Mouse (Mus musculus): ENCODE results near the gene Smurf1. TPM values are rescaled to one million over a fixed set of nuclear protein-coding genes. Genes with fewer than 3 reads are reported as not detected.
A peak's percentile ranks its signal among the peaks of the same experiment; 100 is the strongest.

Smurf1 gene
- polyA plus RNA-seq, 1 experiment from 2014 or later, result 12.1 TPM

DNA sequence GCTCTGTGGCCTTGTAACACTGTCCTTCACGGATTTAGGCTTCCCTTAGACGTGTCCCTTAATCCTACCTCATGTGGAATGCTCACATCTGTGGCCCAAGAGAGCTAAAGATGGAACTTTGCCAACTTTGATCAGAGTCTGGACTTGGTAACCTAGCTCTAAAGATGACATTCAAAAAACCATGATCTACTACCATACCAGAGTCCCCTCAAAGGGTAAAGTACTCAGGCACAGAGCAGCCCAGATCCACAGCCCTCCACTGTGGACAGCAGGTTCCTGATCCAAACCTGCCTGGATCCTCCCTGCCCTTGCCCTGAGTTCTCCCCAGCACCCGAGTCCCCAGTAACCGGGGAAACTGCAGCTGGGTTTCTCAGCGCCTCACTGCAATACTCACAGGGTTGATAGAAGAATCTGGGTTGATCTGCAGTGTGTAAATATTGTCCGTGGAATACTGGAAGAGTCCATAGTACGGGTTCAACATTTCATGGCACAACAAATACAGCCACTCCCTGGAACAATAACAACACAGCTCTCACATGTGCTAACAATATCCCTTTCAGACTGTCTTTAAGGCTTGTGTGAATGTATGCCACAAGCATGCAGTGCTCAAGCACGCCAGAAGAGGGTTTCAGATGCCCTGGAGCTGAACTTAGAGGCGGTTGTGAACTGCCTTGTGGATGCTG lies 79.5 kb downstream of the Smurf1 start:
- Histone ChIP-seq H3K36me3 (peaks cover 100% of the 10 kb centered on the region), H3K4me2 (no peak overlapping the region), H3K27ac (replicated peaks) (no peak overlapping the region), H3K4me3 (no peak overlapping the region), H3K9ac (no peak overlapping the region), H3K4me1 (peaks cover 15% of the 10 kb centered on the region), H3K9me3 (no peaks in the 10 kb centered on the region), H3K27me3 (replicated peaks) (no peaks in the 10 kb centered on the region)
- ATAC-seq (ENCODE audit: extremely low read depth, insufficient number of reproducible peaks, low FRiP score, low TSS enrichment), result no peak
- 81% methylated on average over 9 of the region's 9 CpGs for WGBS

DNA sequence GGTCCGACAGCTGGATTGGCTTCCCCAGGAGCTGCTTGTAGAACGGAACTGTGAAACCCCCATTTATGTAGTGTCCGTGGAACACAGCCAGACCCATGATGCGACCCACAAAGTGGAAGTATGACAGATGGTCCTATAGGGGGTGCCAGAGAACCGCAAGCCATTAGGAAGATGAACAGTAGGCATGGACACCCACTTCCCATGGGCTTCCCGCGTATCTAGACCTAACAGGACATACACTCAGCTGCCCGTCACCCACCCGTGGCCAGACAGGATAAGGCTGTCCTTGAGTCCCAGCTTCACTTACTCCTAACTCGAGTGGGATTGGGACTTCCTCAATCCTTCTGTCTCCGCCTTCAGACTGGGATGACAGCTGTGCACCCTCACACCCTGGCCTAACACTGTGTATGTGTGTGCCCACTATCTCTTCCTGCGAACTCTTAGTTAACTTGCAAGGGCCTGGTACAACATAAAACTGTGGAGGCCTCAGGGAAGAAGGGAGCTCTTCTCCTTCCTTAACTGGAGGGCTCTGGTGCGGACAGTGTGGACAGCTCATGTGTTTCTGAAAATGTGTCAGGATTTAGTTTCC lies 80.9 kb downstream of the Smurf1 start:
- Histone ChIP-seq H3K27me3 (replicated peaks) (no peaks in the 10 kb centered on the region), H3K4me1 (peaks cover 15% of the 10 kb centered on the region), H3K4me3 (no peak overlapping the region), H3K9me3 (no peaks in the 10 kb centered on the region), H3K9ac (no peak overlapping the region), H3K36me3 (peaks cover 100% of the 10 kb centered on the region), H3K27ac (replicated peaks) (no peak overlapping the region), H3K4me2 (no peak overlapping the region)
- no peak for ATAC-seq (ENCODE audit: extremely low read depth, insufficient number of reproducible peaks, low FRiP score, low TSS enrichment)
- 71% methylated on average over 13 of the region's 13 CpGs for whole genome bisulfite sequencing

DNA sequence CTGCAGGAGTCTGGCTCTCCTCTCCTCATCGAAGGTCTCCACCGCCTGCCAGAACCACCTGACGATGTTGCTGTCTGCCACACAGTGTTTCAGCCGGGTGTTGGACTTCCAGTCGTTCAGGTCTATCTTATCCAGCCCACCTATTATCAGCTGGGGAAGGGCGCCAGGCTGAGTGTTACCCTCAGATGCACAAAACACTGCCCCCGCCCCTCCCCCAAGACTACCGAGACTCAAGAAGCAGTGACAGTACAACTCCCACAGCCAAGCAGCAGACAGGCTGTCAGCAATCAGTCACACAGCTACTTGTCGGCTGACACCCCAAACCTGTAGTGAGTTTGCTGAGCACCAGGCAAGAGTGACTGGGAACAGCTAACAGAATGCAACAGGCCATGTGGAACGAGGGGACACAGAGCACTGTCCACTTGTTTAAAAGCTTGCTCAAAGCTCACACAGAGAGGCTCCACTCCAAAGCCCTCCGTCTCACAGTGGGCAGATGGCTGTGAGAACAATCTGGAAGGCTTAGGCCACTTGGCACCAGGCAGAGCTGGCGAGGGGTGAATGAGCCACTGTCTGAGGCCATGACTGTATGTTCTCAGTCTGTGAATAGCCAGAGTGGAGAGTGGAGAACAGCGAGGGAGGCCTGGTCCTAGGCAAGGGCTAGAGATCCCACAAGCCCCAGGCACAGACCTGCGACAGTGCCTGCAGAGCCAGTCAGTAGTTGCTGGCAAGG lies 83.8 kb downstream of the Smurf1 start:
- Histone ChIP-seq H3K27me3 (replicated peaks) (no peaks in the 10 kb centered on the region), H3K9me3 (no peaks in the 10 kb centered on the region), H3K27ac (replicated peaks) (peak overlapping the region; percentile 54; the same call in 1 of the 2 replicates), H3K4me3 (no peak overlapping the region), H3K4me2 (no peak overlapping the region), H3K4me1 (peaks cover 15% of the 10 kb centered on the region), H3K9ac (peak overlapping the region; percentile 42; the same call in 1 of the 2 replicates), H3K36me3 (peaks cover 100% of the 10 kb centered on the region)
- WGBS, result 43% methylated on average over 14 of the region's 14 CpGs
- no peak for ATAC-seq (ENCODE audit: extremely low read depth, insufficient number of reproducible peaks, low FRiP score, low TSS enrichment)

DNA sequence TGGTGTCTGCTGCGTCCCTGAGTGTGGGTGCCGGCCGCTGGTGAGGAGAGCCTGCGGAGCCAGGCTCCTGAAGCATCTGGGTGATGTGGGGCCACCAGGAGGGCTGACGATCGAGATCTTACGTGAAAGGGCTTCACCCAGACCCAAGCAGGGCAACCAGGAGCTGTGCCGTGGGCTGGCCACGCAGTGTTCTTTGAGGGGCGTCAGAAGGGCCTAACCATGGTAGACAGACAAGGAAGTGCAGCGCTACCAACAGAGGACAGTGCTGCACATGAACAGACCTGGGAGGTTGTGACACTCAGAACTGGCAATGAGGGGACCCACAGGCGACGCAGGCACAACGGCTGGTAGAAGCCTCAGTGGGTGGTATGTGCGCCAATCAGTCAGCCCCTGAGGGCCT lies 88.6 kb downstream of the Smurf1 start:
- peaks cover 14% of the 10 kb centered on the region for H3K4me1 ChIP-seq
- H3K9me3 ChIP-seq, result no peaks in the 10 kb centered on the region
- WGBS, result 84% methylated on average over 15 of the region's 15 CpGs
- peaks cover 56% of the 10 kb centered on the region for H3K36me3 ChIP-seq
- no peak for ATAC-seq (ENCODE audit: extremely low read depth, insufficient number of reproducible peaks, low FRiP score, low TSS enrichment)
- H3K27ac ChIP-seq (replicated peaks), result no peak overlapping the region
- H3K4me2 ChIP-seq, result no peak overlapping the region
- no peaks in the 10 kb centered on the region for H3K27me3 ChIP-seq (replicated peaks)
- no peak overlapping the region for H3K4me3 ChIP-seq
- H3K9ac ChIP-seq, result no peak overlapping the region

DNA sequence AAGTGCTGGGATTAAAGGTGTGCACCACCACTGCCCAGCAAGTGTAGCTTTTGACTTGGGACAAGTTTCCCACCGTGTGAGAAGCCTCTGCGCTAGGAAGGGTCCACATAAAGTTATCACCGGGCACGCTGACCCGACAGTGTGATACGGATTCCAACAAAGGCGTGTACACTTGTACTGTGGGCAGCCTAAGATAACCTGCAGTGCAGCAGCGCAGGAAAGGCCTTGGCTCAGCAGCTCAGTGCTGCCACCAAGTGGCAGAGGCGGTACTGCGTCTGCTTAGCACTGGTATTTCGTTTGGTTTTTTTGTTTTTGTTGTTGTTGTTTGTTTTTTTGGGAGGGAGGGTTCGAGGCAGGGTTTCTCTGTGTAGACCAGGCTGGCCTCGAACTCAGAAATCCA lies 89.8 kb downstream of the Smurf1 start:
- no peaks in the 10 kb centered on the region for H3K27me3 ChIP-seq (replicated peaks)
- no peak overlapping the region for H3K9ac ChIP-seq
- peaks cover 45% of the 10 kb centered on the region for H3K36me3 ChIP-seq
- no peak overlapping the region for H3K27ac ChIP-seq (replicated peaks)
- H3K4me3 ChIP-seq, result no peak overlapping the region
- no peak for ATAC-seq (ENCODE audit: extremely low read depth, insufficient number of reproducible peaks, low FRiP score, low TSS enrichment)
- H3K4me2 ChIP-seq, result no peak overlapping the region
- H3K4me1 ChIP-seq, result peaks cover 8% of the 10 kb centered on the region; the same call in 1 of the 2 replicates
- no peaks in the 10 kb centered on the region for H3K9me3 ChIP-seq
- WGBS, result 6% methylated on average over 13 of the region's 13 CpGs

DNA sequence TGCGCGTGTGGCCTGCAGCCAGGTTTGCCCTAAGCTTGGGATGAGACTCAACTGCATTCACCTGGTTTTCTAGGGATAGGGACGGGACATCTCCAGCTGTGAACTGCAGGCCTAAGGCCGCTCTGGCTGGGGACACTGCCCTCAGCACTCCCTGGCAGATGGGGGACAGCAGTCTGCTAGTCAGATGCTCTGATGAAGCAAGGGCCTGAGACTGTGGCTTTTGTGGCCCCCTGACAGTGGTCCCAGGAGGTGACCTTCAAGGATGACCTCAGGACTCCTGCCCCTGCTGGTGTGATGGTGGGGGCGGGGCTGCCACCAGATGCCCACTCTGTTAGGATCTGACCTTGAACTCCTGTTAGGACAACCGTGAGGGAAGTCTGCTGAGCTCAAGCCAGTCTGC lies 90.4 kb downstream of the Smurf1 start:
- Histone ChIP-seq H3K4me1 (peaks cover 12% of the 10 kb centered on the region), H3K36me3 (peaks cover 38% of the 10 kb centered on the region), H3K27me3 (replicated peaks) (no peaks in the 10 kb centered on the region), H3K9ac (no peak overlapping the region), H3K9me3 (no peaks in the 10 kb centered on the region), H3K4me2 (no peak overlapping the region), H3K4me3 (no peak overlapping the region), H3K27ac (replicated peaks) (no peak overlapping the region)
- no peak for ATAC-seq (ENCODE audit: extremely low read depth, insufficient number of reproducible peaks, low FRiP score, low TSS enrichment)
- 82% methylated on average over 6 of the region's 6 CpGs for WGBS

DNA sequence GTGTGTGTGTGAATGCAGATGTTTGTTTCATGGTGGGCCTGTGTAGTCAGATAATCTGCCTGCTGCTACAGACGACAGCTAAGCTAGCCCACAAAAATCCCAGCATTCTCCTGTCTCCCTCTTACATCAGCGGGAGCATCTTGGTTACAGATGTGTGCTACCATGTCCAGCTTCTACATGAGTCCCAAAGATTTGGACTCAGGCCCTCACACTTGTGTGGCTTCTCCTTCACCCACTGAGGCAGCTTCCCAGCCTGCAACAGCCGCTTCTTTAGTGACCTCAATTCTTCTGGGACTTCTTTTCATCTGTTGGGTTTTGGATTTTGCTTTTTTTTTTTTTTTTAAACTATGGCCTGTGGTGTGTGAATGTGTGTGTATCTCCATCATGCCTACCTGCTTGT lies 92.8 kb downstream of the Smurf1 start:
- H3K4me1 ChIP-seq, result peaks cover 12% of the 10 kb centered on the region
- H3K27ac ChIP-seq (replicated peaks), result no peak overlapping the region
- no peaks in the 10 kb centered on the region for H3K9me3 ChIP-seq
- H3K36me3 ChIP-seq, result peaks cover 15% of the 10 kb centered on the region
- no peak for ATAC-seq (ENCODE audit: extremely low read depth, insufficient number of reproducible peaks, low FRiP score, low TSS enrichment)
- no peak overlapping the region for H3K4me2 ChIP-seq
- H3K4me3 ChIP-seq, result no peak overlapping the region
- WGBS, result 77% methylated on average over 3 of the region's 3 CpGs
- no peak overlapping the region for H3K9ac ChIP-seq
- no peaks in the 10 kb centered on the region for H3K27me3 ChIP-seq (replicated peaks)

DNA sequence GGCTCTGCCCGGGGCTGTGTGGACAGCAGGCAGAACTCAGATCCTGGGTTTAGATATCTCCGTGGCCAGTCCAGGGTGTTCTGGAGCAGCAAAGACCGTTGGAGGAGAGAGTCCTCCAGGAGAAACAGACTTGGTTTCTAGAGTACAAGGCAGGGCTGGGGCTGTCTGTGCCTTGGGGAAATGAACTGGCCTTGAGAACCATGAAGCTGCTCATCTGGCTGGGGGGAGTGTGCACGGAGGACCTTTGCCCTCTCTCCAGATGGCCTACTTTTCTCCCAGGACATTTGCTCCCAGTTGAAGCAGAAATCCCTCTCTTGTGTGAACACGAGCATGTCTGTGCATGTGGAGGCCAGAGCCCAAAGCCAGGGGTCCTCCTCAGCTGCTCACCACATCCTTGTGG lies 93.3 kb downstream of the Smurf1 start:
- no peak overlapping the region for H3K4me3 ChIP-seq
- peaks cover 9% of the 10 kb centered on the region for H3K36me3 ChIP-seq
- H3K4me1 ChIP-seq, result peaks cover 12% of the 10 kb centered on the region
- 80% methylated on average over 5 of the region's 5 CpGs for WGBS
- no peaks in the 10 kb centered on the region for H3K9me3 ChIP-seq
- H3K4me2 ChIP-seq, result no peak overlapping the region
- H3K27ac ChIP-seq (replicated peaks), result no peak overlapping the region
- no peaks in the 10 kb centered on the region for H3K27me3 ChIP-seq (replicated peaks)
- no peak for ATAC-seq (ENCODE audit: extremely low read depth, insufficient number of reproducible peaks, low FRiP score, low TSS enrichment)
- H3K9ac ChIP-seq, result no peak overlapping the region

DNA sequence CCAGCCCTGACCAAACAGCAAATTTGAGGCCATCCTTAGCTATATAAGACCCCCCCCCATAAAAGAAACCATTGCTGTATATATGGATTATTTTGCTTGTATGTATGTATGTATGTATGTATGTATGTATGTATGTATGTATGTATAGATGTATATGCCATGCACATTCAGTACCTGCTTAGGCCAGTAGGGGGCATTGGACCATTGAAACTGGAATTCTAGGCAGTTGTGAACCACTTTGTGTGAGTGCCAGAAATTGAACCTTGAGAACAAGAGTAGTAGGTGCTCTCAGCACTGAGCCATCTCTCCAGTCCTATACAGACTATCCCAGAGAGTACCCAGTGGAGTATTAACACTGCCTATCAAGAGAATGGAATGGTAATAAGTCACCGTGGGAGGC lies 93.9 kb downstream of the Smurf1 start:
- 85% methylated on average over 1 of the region's 1 CpGs for WGBS
- Histone ChIP-seq H3K4me3 (no peak overlapping the region), H3K4me1 (peaks cover 15% of the 10 kb centered on the region)

DNA sequence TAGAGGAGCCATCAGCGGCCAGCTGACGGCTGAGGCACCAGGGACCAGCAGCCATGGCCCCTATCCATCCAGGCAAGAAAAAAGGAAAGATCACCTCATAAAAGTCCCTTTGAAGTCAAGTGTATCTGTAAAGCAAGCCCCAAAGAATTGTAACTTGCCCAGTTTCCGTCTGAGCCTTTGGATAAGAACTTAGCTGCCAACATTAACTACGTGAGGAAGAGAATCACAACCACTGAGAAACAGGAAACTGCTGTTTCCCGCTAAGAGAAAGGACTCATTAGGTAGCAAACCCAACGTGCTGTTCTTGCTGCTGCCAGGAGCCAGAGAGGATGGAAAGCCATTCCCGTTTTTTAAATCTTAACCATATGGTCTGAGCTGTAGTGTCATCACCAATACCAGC lies 94.9 kb downstream of the Smurf1 start:
- Histone ChIP-seq H3K9me3 (no peaks in the 10 kb centered on the region), H3K27me3 (replicated peaks) (no peaks in the 10 kb centered on the region), H3K4me1 (peaks cover 18% of the 10 kb centered on the region), H3K4me2 (no peak overlapping the region), H3K9ac (no peak overlapping the region), H3K4me3 (no peak overlapping the region), H3K27ac (replicated peaks) (peak overlapping the region; percentile 62), H3K36me3 (no peaks in the 10 kb centered on the region)
- ATAC-seq (ENCODE audit: extremely low read depth, insufficient number of reproducible peaks, low FRiP score, low TSS enrichment), result no peak
- 65% methylated on average over 7 of the region's 7 CpGs for WGBS

More for the DNA sequence above, 93.9 kb downstream of the Smurf1 start:
- Histone ChIP-seq H3K27ac (replicated peaks) (no peak overlapping the region), H3K4me2 (no peak overlapping the region), H3K27me3 (replicated peaks) (no peaks in the 10 kb centered on the region), H3K9me3 (no peaks in the 10 kb centered on the region), H3K9ac (no peak overlapping the region), H3K36me3 (peaks cover 4% of the 10 kb centered on the region)
- ATAC-seq (ENCODE audit: extremely low read depth, insufficient number of reproducible peaks, low FRiP score, low TSS enrichment), result no peak

DNA sequence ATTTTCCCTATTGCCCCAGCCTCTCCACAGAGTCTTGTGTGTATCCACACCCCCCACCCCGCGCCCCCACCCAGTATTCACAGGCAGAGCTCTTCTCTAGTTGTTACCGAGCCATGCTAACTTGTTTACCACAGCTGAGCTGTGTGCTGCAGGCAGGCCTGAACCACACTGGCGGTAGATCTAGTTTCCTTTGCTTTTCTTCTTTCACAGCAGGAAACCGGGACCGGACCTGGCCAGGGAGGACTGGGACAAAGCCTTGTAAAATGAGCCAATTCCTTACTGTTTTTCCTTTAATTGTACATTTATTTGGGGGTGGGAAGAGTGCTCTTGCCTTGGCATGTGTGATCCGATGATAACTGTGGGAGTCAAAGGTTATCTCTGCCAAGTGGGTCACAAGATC lies 96.2 kb downstream of the Smurf1 start:
- Histone ChIP-seq H3K27me3 (replicated peaks) (no peaks in the 10 kb centered on the region), H3K4me2 (no peak overlapping the region), H3K36me3 (no peaks in the 10 kb centered on the region), H3K4me1 (peaks cover 14% of the 10 kb centered on the region; the same call in 1 of the 2 replicates), H3K4me3 (no peak overlapping the region), H3K27ac (replicated peaks) (peak overlapping the region; percentile 21; the same call in 1 of the 2 replicates), H3K9ac (no peak overlapping the region), H3K9me3 (no peaks in the 10 kb centered on the region)
- WGBS, result 66% methylated on average over 7 of the region's 7 CpGs
- no peak for ATAC-seq (ENCODE audit: extremely low read depth, insufficient number of reproducible peaks, low FRiP score, low TSS enrichment)

All from heart, embryonic 13.5 days (tissue).